Mouse (Mus musculus) thymus, adult 2 months (tissue): ENCODE measurements around the gene Mn1.

Experiments
- CTCF ChIP-seq: fragments of 200-500 bp; IDR thresholded peaks from 2 replicates; pipeline ENCODE4 v1.5.1; 2012; ENCODE audit warnings: mild to moderate bottlenecking, control low read depth, low read length, moderate library complexity, borderline replicate concordance; ENCODE audit not compliant: control insufficient read depth, poor library complexity, insufficient read depth; ENCODE audit errors: extremely low read depth
- POLR2A ChIP-seq: fragments of 200-500 bp; IDR thresholded peaks from 2 replicates; pipeline ENCODE4 v1.6.1; 2012; ENCODE audit warnings: mild to moderate bottlenecking, low read length, control low read depth, moderate library complexity; ENCODE audit not compliant: control insufficient read depth, poor library complexity, insufficient read depth; ENCODE audit errors: extremely low read depth

GRCm38 (mm10) chr5:111438336-111438735 lies 21.2 kb downstream of the Mn1 start:
- TF ChIP-seq CTCF (no peak), POLR2A (no peak)
